Mouse (Mus musculus) midbrain, embryonic 14.5 days (tissue): ENCODE results near the gene Aldh3b3. TPM values are rescaled to one million over a fixed set of nuclear protein-coding genes. Genes with fewer than 3 reads are reported as not detected.

ENCODE experiments used
- ATAC-seq: fragments of 200-750 bp; cut with Nextera tagmentation; 2 replicates; pipeline ENCODE4 v1.8.0; 2017; ENCODE audit warnings: moderate number of reproducible peaks, moderate library complexity; ENCODE audit not compliant: low FRiP score, low TSS enrichment
- DNase-seq: peaks from one replicate; pipeline ENCODE4 v3.0.0-alpha.2; 2015
- H3K27ac ChIP-seq: fragments of 300-500 bp; sonication (generic); replicated peaks from 2 replicates; pipeline ENCODE4 v1.5.1; 2014; ENCODE audit warnings: mild to moderate bottlenecking, low read depth, low read length, moderate library complexity
- H3K27me3 ChIP-seq: fragments of 300-500 bp; sonication (generic); 2 replicates; pipeline ENCODE4 v1.6.1; 2014; ENCODE audit warnings: low read length, control low read depth, mixed read lengths; ENCODE audit not compliant: control insufficient read depth, insufficient read depth
- H3K36me3 ChIP-seq: fragments of 300-500 bp; sonication (generic); 2 replicates; pipeline ENCODE4 v1.6.1; 2014; ENCODE audit warnings: low read length, control low read depth; ENCODE audit not compliant: control insufficient read depth, insufficient read depth
- H3K4me1 ChIP-seq: fragments of 300-500 bp; sonication (generic); 2 replicates; pipeline ENCODE4 v1.6.1; 2014; ENCODE audit warnings: mild to moderate bottlenecking, antibody characterized with exemption, low read length, control low read depth; ENCODE audit not compliant: control insufficient read depth, insufficient read depth
- H3K4me2 ChIP-seq: fragments of 300-500 bp; sonication (generic); 2 replicates; pipeline ENCODE4 v1.6.1; 2014; ENCODE audit warnings: mild to moderate bottlenecking, low read length, moderate library complexity
- H3K4me3 ChIP-seq: fragments of 300-500 bp; sonication (generic); replicated peaks from 2 replicates; pipeline ENCODE4 v1.5.1; 2014; ENCODE audit warnings: low read depth, low read length
- H3K9ac ChIP-seq: fragments of 300-500 bp; sonication (generic); replicated peaks from 2 replicates; pipeline ENCODE4 v1.6.1; 2014; ENCODE audit warnings: mild to moderate bottlenecking, low read length, moderate library complexity
- H3K9me3 ChIP-seq: fragments of 300-500 bp; sonication (generic); 2 replicates; pipeline ENCODE4 v1.6.1; 2016; ENCODE audit warnings: low read length, control low read depth, mixed read lengths; ENCODE audit not compliant: control insufficient read depth
- WGBS: fragments of 180-500 bp; shearing (Covaris S2); extraction: QIAGEN DNeasy Blood & Tissue Kit; methylation state at CpG from one replicate; pipeline ENCODE4 v1.1.7; 2014; 5-methylcytosine and 5-hydroxymethylcytosine counted together
- polyA plus RNA-seq: library from polyadenylated mRNA; unstranded; fragments of >200 nt; fragmentation: Nextera tagmentation; extraction: Ambion mirVana; gene quantifications from 2 replicates; pipeline ENCODE4 v1.2.1, GENCODE M21; 2014

The Aldh3b3 gene
- polyA plus RNA-seq, 1 experiment from 2014 or later, result not detected

- DNase-seq (no peak), ATAC-seq (no peak)
- Histone ChIP-seq H3K27me3 (no peaks in the 10 kb centered on the region), H3K36me3 (no peaks in the 10 kb centered on the region), H3K27ac (no peak overlapping the region), H3K4me3 (no peak overlapping the region), H3K4me2 (no peak overlapping the region), H3K9ac (no peak overlapping the region), H3K9me3 (no peaks in the 10 kb centered on the region), H3K4me1 (no peaks in the 10 kb centered on the region)
- 56% methylated on average over 13 of the region's 13 CpGs for WGBS
These were observed 34.9 kb upstream of the Aldh3b3 start for GRCm38 (mm10) chr19:3923586-3923985.

GRCm38 (mm10) chr19:3924190-3924589, 34.3 kb upstream of the Aldh3b3 start:
- no peak overlapping the region for H3K4me2 ChIP-seq
- WGBS, result 79% methylated on average over 8 of the region's 8 CpGs
- H3K4me1 ChIP-seq, result no peaks in the 10 kb centered on the region
- DNase-seq, result no peak
- no peak overlapping the region for H3K9ac ChIP-seq
- no peak overlapping the region for H3K4me3 ChIP-seq
- ATAC-seq, result no peak
- H3K9me3 ChIP-seq, result no peaks in the 10 kb centered on the region
- H3K27ac ChIP-seq, result no peak overlapping the region
- no peaks in the 10 kb centered on the region for H3K36me3 ChIP-seq
- no peaks in the 10 kb centered on the region for H3K27me3 ChIP-seq

GRCm38 (mm10) chr19:3924868-3925267, 33.6 kb upstream of the Aldh3b3 start:
- 92% methylated on average over 7 of the region's 7 CpGs for WGBS
- no peak overlapping the region for H3K27ac ChIP-seq
- H3K4me2 ChIP-seq, result no peak overlapping the region
- no peak for DNase-seq
- H3K36me3 ChIP-seq, result no peaks in the 10 kb centered on the region
- H3K9ac ChIP-seq, result no peak overlapping the region
- H3K27me3 ChIP-seq, result no peaks in the 10 kb centered on the region
- no peaks in the 10 kb centered on the region for H3K9me3 ChIP-seq
- H3K4me3 ChIP-seq, result no peak overlapping the region
- no peaks in the 10 kb centered on the region for H3K4me1 ChIP-seq
- ATAC-seq, result no peak

DNA sequence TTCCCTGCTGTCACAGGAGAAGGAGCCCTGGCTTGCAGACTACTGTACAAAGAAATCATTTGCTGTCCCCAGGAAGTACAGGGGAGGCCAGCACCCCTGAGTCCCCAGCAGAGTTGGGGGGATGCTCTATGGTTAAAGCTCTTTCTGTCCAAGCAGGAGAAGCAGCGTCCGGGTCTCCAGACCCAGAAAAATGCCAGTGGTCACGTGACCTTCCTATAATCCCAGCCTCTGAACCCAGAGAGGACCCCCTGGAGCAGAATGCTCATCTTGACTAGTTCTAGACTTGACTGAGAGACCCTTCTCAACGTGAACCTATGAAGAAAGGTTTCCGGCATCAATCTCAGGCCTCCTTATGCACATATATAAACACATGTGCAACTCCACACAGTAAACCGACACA, 32.6 kb upstream of the Aldh3b3 start:
- H3K4me2 ChIP-seq, result no peak overlapping the region
- no peaks in the 10 kb centered on the region for H3K4me1 ChIP-seq
- H3K27me3 ChIP-seq, result no peaks in the 10 kb centered on the region
- H3K36me3 ChIP-seq, result no peaks in the 10 kb centered on the region
- ATAC-seq (no peak), DNase-seq (no peak)
- H3K9ac ChIP-seq, result no peak overlapping the region
- no peak overlapping the region for H3K4me3 ChIP-seq
- H3K27ac ChIP-seq, result no peak overlapping the region
- H3K9me3 ChIP-seq, result no peaks in the 10 kb centered on the region
- WGBS, result 69% methylated on average over 6 of the region's 6 CpGs

GRCm38 (mm10) chr19:3926279-3926678, 32.2 kb upstream of the Aldh3b3 start:
- ATAC-seq (no peak), DNase-seq (no peak)
- no peak overlapping the region for H3K4me2 ChIP-seq
- no peaks in the 10 kb centered on the region for H3K36me3 ChIP-seq
- H3K9me3 ChIP-seq, result no peaks in the 10 kb centered on the region
- H3K4me1 ChIP-seq, result no peaks in the 10 kb centered on the region
- WGBS, result 83% methylated on average over 3 of the region's 3 CpGs
- no peak overlapping the region for H3K27ac ChIP-seq
- no peak overlapping the region for H3K4me3 ChIP-seq
- no peaks in the 10 kb centered on the region for H3K27me3 ChIP-seq
- no peak overlapping the region for H3K9ac ChIP-seq

- no peak for ATAC-seq
- Histone ChIP-seq H3K36me3 (no peaks in the 10 kb centered on the region), H3K27ac (no peak overlapping the region), H3K9ac (no peak overlapping the region), H3K4me1 (no peaks in the 10 kb centered on the region), H3K9me3 (no peaks in the 10 kb centered on the region), H3K4me3 (no peak overlapping the region), H3K27me3 (no peaks in the 10 kb centered on the region), H3K4me2 (no peak overlapping the region)
- 57% methylated on average over 6 of the region's 6 CpGs for WGBS
- DNase-seq, result no peak
These were observed 31.8 kb upstream of the Aldh3b3 start for GRCm38 (mm10) chr19:3926685-3927084.

DNA sequence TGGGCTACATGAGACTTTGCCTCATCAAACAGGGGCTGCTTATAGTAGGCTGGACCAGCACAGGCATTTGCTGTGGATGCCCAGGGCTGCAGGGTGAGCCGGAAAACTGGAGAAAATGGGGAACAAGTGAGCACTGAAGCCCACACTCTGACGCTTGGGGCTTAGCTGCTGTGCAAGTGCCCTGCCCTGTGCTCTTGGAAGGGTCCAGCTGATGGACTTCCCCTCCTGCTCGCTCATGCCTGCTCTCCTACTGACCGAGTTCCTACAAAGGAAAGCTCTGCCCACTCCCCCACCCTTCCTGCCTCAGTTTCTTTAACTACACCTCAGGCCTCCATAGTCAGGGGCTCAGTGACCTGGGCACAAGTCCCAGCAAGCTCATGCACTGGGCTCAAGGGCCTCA, 30.5 kb upstream of the Aldh3b3 start:
- Histone ChIP-seq H3K36me3 (no peaks in the 10 kb centered on the region), H3K27ac (no peak overlapping the region), H3K4me1 (no peaks in the 10 kb centered on the region), H3K4me2 (no peak overlapping the region), H3K4me3 (no peak overlapping the region), H3K9me3 (no peaks in the 10 kb centered on the region), H3K9ac (no peak overlapping the region), H3K27me3 (no peaks in the 10 kb centered on the region)
- WGBS, result 80% methylated on average over 4 of the region's 4 CpGs
- DNase-seq (no peak), ATAC-seq (no peak)

- DNase-seq (no peak), ATAC-seq (no peak)
- Histone ChIP-seq H3K27ac (no peak overlapping the region), H3K4me1 (no peaks in the 10 kb centered on the region), H3K9me3 (no peaks in the 10 kb centered on the region), H3K36me3 (no peaks in the 10 kb centered on the region), H3K4me2 (no peak overlapping the region), H3K27me3 (no peaks in the 10 kb centered on the region), H3K4me3 (no peak overlapping the region), H3K9ac (no peak overlapping the region)
- WGBS, result 82% methylated on average over 4 of the region's 4 CpGs
These were observed 29.7 kb upstream of the Aldh3b3 start for GRCm38 (mm10) chr19:3928779-3929178.

GRCm38 (mm10) chr19:3929211-3929941, 29.1 kb upstream of the Aldh3b3 start, which contains the start of gene Aldh3b1:
Gene Aldh3b1 (minus strand): TSS chr19:3929808.
- Histone ChIP-seq H3K36me3 (no peaks in the 10 kb centered on the region), H3K27ac (peak within 1 kb of the TSS; percentile 17; the same call in 1 of the 2 replicates), H3K4me1 (no peaks in the 10 kb centered on the region), H3K9ac (peak within 1 kb of the TSS; percentile 1; the same call in 1 of the 2 replicates), H3K27me3 (no peaks in the 10 kb centered on the region), H3K4me2 (no peak within 1 kb of the TSS), H3K4me3 (no peak within 1 kb of the TSS), H3K9me3 (no peaks in the 10 kb centered on the region)
- no peak for ATAC-seq
- DNase-seq, result peak; percentile 57
- WGBS, result 69% methylated on average over 12 of the region's 12 CpGs
